Mouse (Mus musculus) megakaryocyte, embryonic 14.5 days (primary cell): Measurements from ENCODE around the gene Pilra. TPM values are rescaled to one million over a fixed set of nuclear protein-coding genes. Genes with fewer than 3 reads are reported as not detected.

Experiments used
- H3K27me3 ChIP-seq: replicated peaks from 2 replicates; pipeline ENCODE3; 2012; ENCODE audit warnings: inconsistent platforms
- H3K36me3 ChIP-seq: replicated peaks from 2 replicates; pipeline ENCODE3; 2012; ENCODE audit warnings: low read length, inconsistent platforms, mixed read lengths
- H3K4me1 ChIP-seq: 2 replicates; pipeline ENCODE4 v1.6.1; 2012; ENCODE audit warnings: inconsistent platforms
- H3K4me3 ChIP-seq: replicated peaks from 2 replicates; pipeline ENCODE3; 2012; ENCODE audit warnings: moderate library complexity, mild to moderate bottlenecking, inconsistent platforms
- H3K9me3 ChIP-seq: 2 replicates; pipeline ENCODE4 v1.6.1; 2012; ENCODE audit warnings: inconsistent platforms
- FLI1 ChIP-seq: IDR thresholded peaks from 2 replicates; pipeline ENCODE4 v1.6.1; 2012; ENCODE audit warnings: low read length, inconsistent platforms, mixed read lengths
- GATA1 ChIP-seq: IDR thresholded peaks from 3 replicates; pipeline ENCODE4 v1.6.1; 2012; ENCODE audit warnings: mixed read lengths, low read length, inconsistent platforms, borderline replicate concordance
- polyA plus RNA-seq: library from polyadenylated mRNA; stranded (reverse); fragments of >175 nt; gene quantifications from 2 replicates; pipeline ENCODE4 v1.2.3, GENCODE M21; 2012; ENCODE audit warnings: low replicate concordance; ENCODE audit not compliant: insufficient read depth

The Pilra gene
- polyA plus RNA-seq, 1 experiment = 1.1 TPM

- Histone ChIP-seq H3K4me3 (peak overlapping the region; percentile 23), H3K9me3 (no peaks in the 10 kb centered on the region), H3K27me3 (no peaks in the 10 kb centered on the region), H3K4me1 (peaks cover 54% of the 10 kb centered on the region), H3K36me3 (peaks cover 27% of the 10 kb centered on the region)
- TF ChIP-seq FLI1 = no peak
- no peak for TF ChIP-seq GATA1
Observed at GRCm38 (mm10) chr5:137777267-137777845, 58.7 kb downstream of the Pilra start.

DNA sequence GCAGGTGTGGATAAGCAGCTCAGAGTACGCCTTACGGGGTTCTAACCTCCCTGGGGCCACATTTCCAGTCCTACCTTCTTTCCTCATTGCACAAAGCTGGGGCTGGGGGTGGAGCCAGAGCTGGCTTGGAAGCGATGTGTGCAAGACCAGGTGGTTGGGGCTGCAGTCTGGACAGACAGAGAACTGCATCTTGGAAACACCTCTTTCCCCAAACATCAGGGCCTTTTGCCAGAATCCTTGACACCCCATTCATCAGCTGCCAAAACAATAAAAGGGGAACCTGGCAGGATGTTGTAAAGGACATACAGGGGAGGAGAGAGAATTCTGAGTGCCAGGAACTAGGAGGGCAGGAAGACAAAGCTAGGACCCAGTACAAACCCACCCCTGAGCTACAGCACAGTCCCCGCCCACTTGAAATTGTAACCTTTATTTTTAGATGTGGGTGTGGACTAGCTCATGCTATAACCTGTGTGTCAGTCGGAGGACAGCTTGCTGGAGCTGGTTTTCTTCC lies 59.6 kb downstream of the Pilra start:
- peaks cover 19% of the 10 kb centered on the region for H3K36me3 ChIP-seq
- no peak overlapping the region for H3K4me3 ChIP-seq
- peaks cover 45% of the 10 kb centered on the region for H3K4me1 ChIP-seq
- H3K9me3 ChIP-seq = no peaks in the 10 kb centered on the region
- TF ChIP-seq GATA1 (no peak), FLI1 (no peak)
- H3K27me3 ChIP-seq = no peaks in the 10 kb centered on the region

DNA sequence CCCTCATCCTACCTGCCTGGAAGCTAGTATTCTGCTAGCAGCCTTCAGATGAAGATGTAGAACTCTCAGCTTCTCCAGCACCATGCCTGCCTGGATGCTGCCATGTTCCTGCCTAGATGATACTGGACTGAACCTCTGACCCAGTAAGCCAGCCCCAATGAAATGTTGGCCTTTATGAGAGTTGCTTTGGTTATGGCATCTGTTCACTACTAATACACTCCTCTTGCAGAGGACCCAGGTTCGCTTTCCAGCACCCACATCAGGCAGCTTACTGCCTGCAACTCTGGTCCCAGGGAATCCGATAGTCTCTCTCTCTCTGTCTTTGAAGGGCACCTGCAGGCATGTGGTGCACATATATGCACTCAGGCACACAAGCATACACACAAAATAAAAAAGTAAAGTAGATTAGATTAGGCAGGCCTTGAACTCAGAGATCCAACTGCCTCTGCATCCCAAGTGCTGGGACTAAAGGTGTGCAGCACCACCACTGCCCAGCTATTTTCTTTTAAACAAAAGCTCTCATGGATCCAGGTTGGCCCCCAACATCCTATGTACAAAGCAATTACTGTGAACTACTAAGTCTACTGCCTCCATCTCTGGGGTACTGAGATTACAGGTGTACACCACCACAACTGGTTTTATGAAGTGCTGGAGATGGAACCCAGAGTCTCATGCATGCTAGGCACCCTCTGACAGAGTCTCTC lies 60.3 kb downstream of the Pilra start:
- Histone ChIP-seq H3K4me1 (peaks cover 41% of the 10 kb centered on the region), H3K4me3 (no peak overlapping the region), H3K27me3 (no peaks in the 10 kb centered on the region), H3K9me3 (no peaks in the 10 kb centered on the region), H3K36me3 (peaks cover 13% of the 10 kb centered on the region)
- TF ChIP-seq GATA1 (no peak), FLI1 (no peak)

DNA sequence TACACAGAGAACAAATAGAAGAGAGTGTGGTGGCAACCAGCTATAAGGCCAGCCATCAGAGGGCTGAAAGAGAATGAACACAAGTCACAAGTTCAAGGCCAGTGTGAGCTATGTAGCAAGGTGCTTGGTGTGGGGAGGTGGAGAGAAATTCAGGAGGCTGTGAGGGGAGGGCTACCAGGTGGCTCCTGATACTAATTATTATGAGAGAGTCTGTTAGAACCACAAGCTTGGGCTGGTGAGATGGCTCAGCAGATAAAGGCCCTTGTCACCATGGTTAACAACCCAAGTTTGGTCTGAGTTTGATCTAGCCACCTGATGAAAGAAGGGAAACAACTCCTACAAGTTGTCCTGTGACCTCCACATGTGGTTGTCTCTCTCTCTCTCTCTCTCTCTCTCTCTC lies 63.3 kb downstream of the Pilra start:
- Histone ChIP-seq H3K27me3 (no peaks in the 10 kb centered on the region), H3K4me1 (peaks cover 22% of the 10 kb centered on the region), H3K9me3 (no peaks in the 10 kb centered on the region), H3K4me3 (no peak overlapping the region), H3K36me3 (peaks cover 11% of the 10 kb centered on the region)
- TF ChIP-seq FLI1 (no peak), GATA1 (no peak)

Other genes with a start within 250 kb of the Pilra start
- gene Mospd3, start 235.2 kb downstream of the Pilra start, polyA plus RNA-seq = 459 and 906 TPM in 2 replicates
- gene Pcolce, start 222.5 kb downstream of the Pilra start, polyA plus RNA-seq = 0.09 and 0.87 TPM in 2 replicates
- gene Fbxo24, start 207.3 kb downstream of the Pilra start, polyA plus RNA-seq = 0.15 TPM in 1 of 2 replicates, not detected in the other
- 138 and 187 TPM in 2 replicates for gene Lrch4, start 207.2 kb downstream of the Pilra start, polyA plus RNA-seq
- gene Gm20605, start 207.1 kb downstream of the Pilra start, polyA plus RNA-seq = 5.6 and 30.5 TPM in 2 replicates
- gene Sap25, start 194.9 kb downstream of the Pilra start, polyA plus RNA-seq = 62.2 and 72.5 TPM in 2 replicates
- 0.95 TPM in 1 of 2 replicates, not detected in the other for gene Irs3, start 190.6 kb downstream of the Pilra start, polyA plus RNA-seq
- gene Agfg2, start 151.6 kb downstream of the Pilra start, polyA plus RNA-seq = 58.4 and 131 TPM in 2 replicates
- gene Nyap1, start 94.7 kb downstream of the Pilra start, polyA plus RNA-seq = 5.9 and 8.4 TPM in 2 replicates
- 582 and 1,005 TPM in 2 replicates for gene Tsc22d4, start 90.6 kb downstream of the Pilra start, polyA plus RNA-seq
- gene Ppp1r35, start 57.4 kb downstream of the Pilra start, polyA plus RNA-seq = 104 and 105 TPM in 2 replicates
- gene Mepce, start 48.6 kb downstream of the Pilra start, polyA plus RNA-seq = 88.7 and 584 TPM in 2 replicates
- 0.70 TPM in 1 of 2 replicates, not detected in the other for gene Zcwpw1, start 48.5 kb downstream of the Pilra start, polyA plus RNA-seq
- not detected in 2 replicates for gene Pilrb1, start 21.8 kb upstream of the Pilra start, polyA plus RNA-seq
- 0.83 TPM in 1 of 2 replicates, not detected in the other for gene Pilrb2, start 35.5 kb upstream of the Pilra start, polyA plus RNA-seq
- not detected in 2 replicates for gene Cyp3a13, start 85.3 kb upstream of the Pilra start, polyA plus RNA-seq
- 0.68 TPM in 1 of 2 replicates, not detected in the other for gene Gjc3, start 126.8 kb upstream of the Pilra start, polyA plus RNA-seq
- not detected in 2 replicates for gene Azgp1, start 145.2 kb upstream of the Pilra start, polyA plus RNA-seq
- gene Smok3a, start 185.0 kb upstream of the Pilra start, polyA plus RNA-seq = not detected in 2 replicates
- 0.06 TPM in 1 of 2 replicates, not detected in the other for gene Smok3b, start 185.1 kb upstream of the Pilra start, polyA plus RNA-seq
- gene Smok3c, start 216.9 kb upstream of the Pilra start, polyA plus RNA-seq = not detected in 2 replicates
- 0.38 TPM in 1 of 2 replicates, not detected in the other for gene Zkscan1, start 248.8 kb upstream of the Pilra start, polyA plus RNA-seq